Mouse (Mus musculus): ENCODE measurements around the gene Trim2. TPM values are rescaled to one million over a fixed set of nuclear protein-coding genes. Genes with fewer than 3 reads are reported as not detected.

Gene Trim2
- polyA plus RNA-seq, 1 experiment from 2014 or later: 117 TPM

GRCm38 (mm10) chr3:84301674-84302073 is 5.0 kb downstream of the Trim2 start:
- peaks cover 42% of the 10 kb centered on the region for H3K4me1 ChIP-seq (ENCODE audit: control insufficient read depth, insufficient read depth, low read length)
- no peak for ATAC-seq

DNA sequence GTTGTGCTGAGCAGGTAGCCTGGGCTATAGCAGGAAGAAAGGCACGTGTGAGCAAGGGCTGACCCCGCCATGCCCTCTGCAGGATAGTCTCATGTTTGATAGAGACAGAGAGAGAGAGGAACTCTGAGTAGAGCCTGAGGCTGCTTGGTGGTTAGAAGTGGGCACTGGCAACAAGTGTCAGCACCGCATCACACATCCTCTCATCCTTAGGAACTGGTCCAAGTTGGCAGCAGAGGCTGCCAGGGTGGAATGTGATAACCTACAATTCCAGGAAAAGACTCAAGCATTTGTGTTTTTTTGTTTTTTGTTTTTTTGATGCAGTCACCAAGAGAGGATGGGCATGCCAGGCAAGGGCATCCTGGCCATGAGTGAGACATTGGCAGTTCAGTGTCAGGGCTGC is 8.5 kb downstream of the Trim2 start:
- H3K4me3 ChIP-seq (ENCODE audit: low read depth, low read length): no peak overlapping the region
- H3K27ac ChIP-seq (ENCODE audit: low read depth, low read length): no peak overlapping the region
- peaks cover 33% of the 10 kb centered on the region for H3K4me1 ChIP-seq (ENCODE audit: control insufficient read depth, insufficient read depth, low read length)
- H3K27me3 ChIP-seq (replicated peaks; ENCODE audit: control insufficient read depth, insufficient read depth, low read length): no peaks in the 10 kb centered on the region
- H3K36me3 ChIP-seq (ENCODE audit: control insufficient read depth, insufficient read depth, low read length): 0 out of 2 replicates have a peak, but pooled peaks cover 3% of the 10 kb centered on the region
- 59% methylated on average over 3 of the region's 3 CpGs for WGBS
- no peak overlapping the region for H3K4me2 ChIP-seq (ENCODE audit: low read length)
- H3K9ac ChIP-seq (ENCODE audit: low read length): no peak overlapping the region
- DNase-seq (ENCODE audit: low spot score) (no peak), ATAC-seq (no peak)
- H3K9me3 ChIP-seq (replicated peaks; ENCODE audit: control insufficient read depth, low read length): no peaks in the 10 kb centered on the region

More at GRCm38 (mm10) chr3:84301674-84302073, 5.0 kb downstream of the Trim2 start:
- H3K36me3 ChIP-seq (ENCODE audit: control insufficient read depth, insufficient read depth, low read length): 0 out of 2 replicates have a peak, but pooled peaks cover 3% of the 10 kb centered on the region
- WGBS: 68% methylated on average over 4 of the region's 4 CpGs
- H3K4me3 ChIP-seq (ENCODE audit: low read depth, low read length): peak overlapping the region; percentile 47; the same call in 1 of the 2 replicates
- no peaks in the 10 kb centered on the region for H3K27me3 ChIP-seq (replicated peaks; ENCODE audit: control insufficient read depth, insufficient read depth, low read length)
- H3K4me2 ChIP-seq (ENCODE audit: low read length): peak overlapping the region; percentile 88
- 0 out of 2 replicates have a peak overlapping the region, but pooled peaks have one; percentile 46 for H3K27ac ChIP-seq (ENCODE audit: low read depth, low read length)
- no peaks in the 10 kb centered on the region for H3K9me3 ChIP-seq (replicated peaks; ENCODE audit: control insufficient read depth, low read length)
- peak overlapping the region; percentile 79; the same call in 1 of the 2 replicates for H3K9ac ChIP-seq (ENCODE audit: low read length)
- no peak for DNase-seq (ENCODE audit: low spot score)

- H3K9me3 ChIP-seq (replicated peaks; ENCODE audit: control insufficient read depth, low read length): no peaks in the 10 kb centered on the region
- ATAC-seq (no peak), DNase-seq (ENCODE audit: low spot score) (no peak)
- peaks cover 22% of the 10 kb centered on the region for H3K4me1 ChIP-seq (ENCODE audit: control insufficient read depth, insufficient read depth, low read length)
- 58% methylated on average over 2 of the region's 2 CpGs for WGBS
- no peak overlapping the region for H3K4me2 ChIP-seq (ENCODE audit: low read length)
- H3K4me3 ChIP-seq (ENCODE audit: low read depth, low read length): no peak overlapping the region
- no peaks in the 10 kb centered on the region for H3K27me3 ChIP-seq (replicated peaks; ENCODE audit: control insufficient read depth, insufficient read depth, low read length)
- H3K27ac ChIP-seq (ENCODE audit: low read depth, low read length): no peak overlapping the region
- H3K36me3 ChIP-seq (ENCODE audit: control insufficient read depth, insufficient read depth, low read length): 0 out of 2 replicates have a peak, but pooled peaks cover 3% of the 10 kb centered on the region
- H3K9ac ChIP-seq (ENCODE audit: low read length): no peak overlapping the region
These were observed 10.0 kb downstream of the Trim2 start for GRCm38 (mm10) chr3:84296676-84297075.

- Histone ChIP-seq H3K9ac (ENCODE audit: low read length) (no peak overlapping the region), H3K4me3 (ENCODE audit: low read depth, low read length) (no peak overlapping the region), H3K36me3 (ENCODE audit: control insufficient read depth, insufficient read depth, low read length) (0 out of 2 replicates have a peak, but pooled peaks cover 3% of the 10 kb centered on the region), H3K27ac (ENCODE audit: low read depth, low read length) (no peak overlapping the region), H3K4me2 (ENCODE audit: low read length) (no peak overlapping the region), H3K4me1 (ENCODE audit: control insufficient read depth, insufficient read depth, low read length) (peaks cover 14% of the 10 kb centered on the region), H3K27me3 (replicated peaks; ENCODE audit: control insufficient read depth, insufficient read depth, low read length) (no peaks in the 10 kb centered on the region), H3K9me3 (replicated peaks; ENCODE audit: control insufficient read depth, low read length) (no peaks in the 10 kb centered on the region)
- DNase-seq (ENCODE audit: low spot score): no peak
- no peak for ATAC-seq
- WGBS: 67% methylated on average over 9 of the region's 9 CpGs
These were observed 11.9 kb downstream of the Trim2 start for GRCm38 (mm10) chr3:84294734-84295133.

- H3K9ac ChIP-seq (ENCODE audit: low read length): no peak overlapping the region
These were observed 12.7 kb downstream of the Trim2 start for GRCm38 (mm10) chr3:84293666-84294595.

GRCm38 (mm10) chr3:84292238-84292637 is 14.4 kb downstream of the Trim2 start:
- DNase-seq (ENCODE audit: low spot score): no peak
- Histone ChIP-seq H3K4me2 (ENCODE audit: low read length) (no peak overlapping the region), H3K9me3 (replicated peaks; ENCODE audit: control insufficient read depth, low read length) (no peaks in the 10 kb centered on the region), H3K27ac (ENCODE audit: low read depth, low read length) (no peak overlapping the region), H3K9ac (ENCODE audit: low read length) (no peak overlapping the region), H3K4me3 (ENCODE audit: low read depth, low read length) (no peak overlapping the region), H3K36me3 (ENCODE audit: control insufficient read depth, insufficient read depth, low read length) (no peaks in the 10 kb centered on the region), H3K27me3 (replicated peaks; ENCODE audit: control insufficient read depth, insufficient read depth, low read length) (no peaks in the 10 kb centered on the region), H3K4me1 (ENCODE audit: control insufficient read depth, insufficient read depth, low read length) (peaks cover 14% of the 10 kb centered on the region)
- WGBS: 77% methylated on average over 5 of the region's 5 CpGs
- no peak for ATAC-seq

More at GRCm38 (mm10) chr3:84293666-84294595, 12.7 kb downstream of the Trim2 start:
- no peaks in the 10 kb centered on the region for H3K36me3 ChIP-seq (ENCODE audit: control insufficient read depth, insufficient read depth, low read length)
- no peak overlapping the region for H3K27ac ChIP-seq (ENCODE audit: low read depth, low read length)
- H3K27me3 ChIP-seq (replicated peaks; ENCODE audit: control insufficient read depth, insufficient read depth, low read length): no peaks in the 10 kb centered on the region
- peaks cover 14% of the 10 kb centered on the region for H3K4me1 ChIP-seq (ENCODE audit: control insufficient read depth, insufficient read depth, low read length)
- DNase-seq (ENCODE audit: low spot score) (no peak), ATAC-seq (0 out of 2 replicates have a peak, but pooled peaks have one; percentile 18)
- H3K9me3 ChIP-seq (replicated peaks; ENCODE audit: control insufficient read depth, low read length): no peaks in the 10 kb centered on the region
- H3K4me3 ChIP-seq (ENCODE audit: low read depth, low read length): no peak overlapping the region
- H3K4me2 ChIP-seq (ENCODE audit: low read length): no peak overlapping the region
- WGBS: 50% methylated on average over 13 of the region's 13 CpGs

DNA sequence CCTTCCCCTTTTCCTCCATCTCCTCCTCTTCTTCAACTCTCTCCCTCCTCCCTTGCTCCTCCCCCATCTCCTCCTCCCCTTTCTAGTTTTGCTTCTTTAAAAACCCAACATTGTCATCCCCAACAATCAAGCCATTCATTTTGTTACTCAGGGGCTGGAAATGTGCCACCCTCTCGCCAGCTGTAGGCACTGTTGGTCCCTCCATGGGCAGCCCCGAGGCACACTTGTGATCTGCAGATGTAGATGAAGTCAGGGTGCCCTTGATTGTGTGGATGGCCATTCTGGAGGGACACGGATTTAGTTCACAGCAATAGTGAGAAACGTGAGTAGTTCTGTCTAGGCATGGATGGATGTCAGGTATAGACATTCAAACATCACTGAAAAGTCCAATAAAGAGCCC is 17.7 kb downstream of the Trim2 start:
- DNase-seq (ENCODE audit: low spot score) (no peak), ATAC-seq (no peak)
- peaks cover 16% of the 10 kb centered on the region for H3K4me1 ChIP-seq (ENCODE audit: control insufficient read depth, insufficient read depth, low read length)

DNA sequence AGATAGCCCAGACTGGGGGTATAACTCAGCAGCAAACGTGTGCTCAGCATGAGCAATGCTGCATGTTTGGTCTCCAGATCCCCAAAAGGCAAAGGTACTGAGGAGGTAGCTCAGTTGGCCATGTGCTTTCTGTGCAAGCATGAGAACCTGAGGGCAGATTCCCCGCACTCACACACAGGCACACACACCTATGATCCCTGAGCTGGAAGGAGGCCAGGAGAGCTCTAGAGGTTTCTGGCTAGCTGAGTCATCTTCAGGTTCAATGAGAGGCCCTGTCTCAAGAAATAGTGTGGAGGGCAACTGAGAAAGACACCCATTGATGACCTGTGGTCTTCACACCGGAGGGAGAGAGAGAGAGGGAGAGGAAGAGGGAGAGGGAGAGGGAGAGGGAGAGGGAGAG is 19.4 kb downstream of the Trim2 start:
- WGBS: 79% methylated on average over 2 of the region's 3 CpGs
- H3K4me3 ChIP-seq (ENCODE audit: low read depth, low read length): no peak overlapping the region
- H3K4me1 ChIP-seq (ENCODE audit: control insufficient read depth, insufficient read depth, low read length): peaks cover 24% of the 10 kb centered on the region
- DNase-seq (ENCODE audit: low spot score) (no peak), ATAC-seq (no peak)
- H3K4me2 ChIP-seq (ENCODE audit: low read length): no peak overlapping the region
- no peaks in the 10 kb centered on the region for H3K36me3 ChIP-seq (ENCODE audit: control insufficient read depth, insufficient read depth, low read length)
- no peaks in the 10 kb centered on the region for H3K9me3 ChIP-seq (replicated peaks; ENCODE audit: control insufficient read depth, low read length)
- no peak overlapping the region for H3K27ac ChIP-seq (ENCODE audit: low read depth, low read length)
- no peaks in the 10 kb centered on the region for H3K27me3 ChIP-seq (replicated peaks; ENCODE audit: control insufficient read depth, insufficient read depth, low read length)
- no peak overlapping the region for H3K9ac ChIP-seq (ENCODE audit: low read length)

More for the DNA sequence above, 17.7 kb downstream of the Trim2 start:
- no peak overlapping the region for H3K27ac ChIP-seq (ENCODE audit: low read depth, low read length)
- no peaks in the 10 kb centered on the region for H3K9me3 ChIP-seq (replicated peaks; ENCODE audit: control insufficient read depth, low read length)
- WGBS: 66% methylated on average over 4 of the region's 4 CpGs
- H3K9ac ChIP-seq (ENCODE audit: low read length): no peak overlapping the region
- no peaks in the 10 kb centered on the region for H3K27me3 ChIP-seq (replicated peaks; ENCODE audit: control insufficient read depth, insufficient read depth, low read length)
- no peaks in the 10 kb centered on the region for H3K36me3 ChIP-seq (ENCODE audit: control insufficient read depth, insufficient read depth, low read length)
- no peak overlapping the region for H3K4me3 ChIP-seq (ENCODE audit: low read depth, low read length)
- H3K4me2 ChIP-seq (ENCODE audit: low read length): no peak overlapping the region

- Histone ChIP-seq H3K4me2 (ENCODE audit: low read length) (no peak overlapping the region), H3K36me3 (ENCODE audit: control insufficient read depth, insufficient read depth, low read length) (no peaks in the 10 kb centered on the region), H3K9ac (ENCODE audit: low read length) (no peak overlapping the region), H3K4me1 (ENCODE audit: control insufficient read depth, insufficient read depth, low read length) (peaks cover 25% of the 10 kb centered on the region), H3K4me3 (ENCODE audit: low read depth, low read length) (no peak overlapping the region), H3K27me3 (replicated peaks; ENCODE audit: control insufficient read depth, insufficient read depth, low read length) (no peaks in the 10 kb centered on the region), H3K27ac (ENCODE audit: low read depth, low read length) (no peak overlapping the region), H3K9me3 (replicated peaks; ENCODE audit: control insufficient read depth, low read length) (no peaks in the 10 kb centered on the region)
- DNase-seq (ENCODE audit: low spot score): no peak
- WGBS: 84% methylated on average over 5 of the region's 5 CpGs
- no peak for ATAC-seq
These were observed 20.4 kb downstream of the Trim2 start for GRCm38 (mm10) chr3:84286311-84286710.

Measured in forebrain, embryonic 14.5 days (tissue).